Mouse (Mus musculus): ENCODE measurements around the gene Plcb1.

DNA sequence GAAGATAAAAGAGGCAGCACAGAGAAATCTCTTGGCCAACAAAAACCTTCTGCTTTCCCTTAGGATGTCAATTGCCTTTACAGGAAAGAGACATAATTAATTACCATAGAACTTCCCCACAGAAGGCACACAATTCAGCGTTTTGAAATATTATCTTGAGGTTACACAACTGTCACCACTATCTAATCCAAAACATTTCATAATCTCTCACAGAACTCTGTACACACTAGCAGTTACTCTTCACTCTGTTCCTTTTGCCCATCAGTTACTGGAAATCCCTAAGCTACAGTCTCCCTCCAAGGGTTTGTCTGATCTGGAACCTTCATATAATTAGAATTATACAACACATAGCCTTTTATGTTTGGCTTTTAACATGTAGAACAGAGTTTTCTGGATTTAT is 29.8 kb upstream of the Plcb1 start:
- no peak for TF ChIP-seq POLR2A (IDR thresholded peaks at IDR 0.05; ENCODE audit: borderline replicate concordance, extremely low read depth, low read depth, low read length)
- TF ChIP-seq CTCF (IDR thresholded peaks at IDR 0.05; ENCODE audit: insufficient read depth, low read length), result no peak

All from lung, adult 2 months (tissue).